Mouse (Mus musculus) B cell, adult 2 months (primary cell): ENCODE data around the gene Amotl1.

Source experiments
- DNase-seq, 2 experiments: peaks; one replicate each; pipeline ENCODE4 v3.0.0; 2022

Gene Amotl1

DNA sequence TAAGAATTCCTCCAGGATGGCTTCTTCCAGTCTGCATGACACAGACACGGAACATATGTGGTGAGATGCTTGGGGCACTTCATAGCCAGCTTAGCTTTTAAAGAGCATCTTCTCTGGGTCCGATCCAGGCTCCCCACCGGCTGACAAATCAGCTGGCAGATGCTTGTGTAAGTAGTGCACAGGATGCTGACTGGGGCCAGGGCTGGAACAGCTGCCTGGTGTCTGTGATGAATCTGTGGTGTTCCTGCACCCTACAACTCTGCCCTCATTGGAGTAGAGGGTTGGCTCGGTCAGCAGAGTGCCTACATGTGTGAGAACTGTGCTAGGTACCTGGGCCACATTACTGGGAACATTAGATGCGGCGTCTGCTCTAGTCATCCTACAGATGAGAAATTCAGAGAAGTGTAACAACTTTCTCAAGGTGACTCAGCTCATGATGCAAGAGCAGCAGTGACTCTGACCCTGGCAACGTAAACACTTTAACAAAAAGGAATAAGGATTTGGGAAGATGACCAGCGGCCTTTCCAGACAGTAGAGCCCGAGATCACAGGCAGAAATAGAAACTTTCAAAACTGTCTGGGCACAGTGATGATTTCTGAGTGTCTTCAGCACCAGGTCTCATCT, 109.9 kb downstream of the Amotl1 start:
- no peak for DNase-seq

DNA sequence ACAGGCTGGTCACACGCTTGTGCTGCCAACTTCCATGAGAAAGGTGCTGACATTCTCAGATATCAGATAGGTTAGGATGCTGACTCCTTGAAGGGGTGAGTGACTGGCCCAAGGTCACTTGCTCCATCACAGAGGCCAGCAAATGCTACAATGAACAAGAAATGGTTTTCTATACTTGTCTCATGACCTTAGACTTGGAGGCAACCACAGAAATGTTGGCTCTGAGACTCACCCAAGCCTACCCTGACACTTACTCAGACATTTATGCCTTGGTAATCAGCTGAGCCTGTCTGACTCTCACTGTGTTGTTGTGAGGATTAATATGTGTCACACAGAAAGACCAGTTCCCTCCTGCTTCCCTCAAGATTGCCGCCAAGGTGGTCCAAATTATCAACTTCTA, 111.2 kb downstream of the Amotl1 start:
- no peak for DNase-seq

DNA sequence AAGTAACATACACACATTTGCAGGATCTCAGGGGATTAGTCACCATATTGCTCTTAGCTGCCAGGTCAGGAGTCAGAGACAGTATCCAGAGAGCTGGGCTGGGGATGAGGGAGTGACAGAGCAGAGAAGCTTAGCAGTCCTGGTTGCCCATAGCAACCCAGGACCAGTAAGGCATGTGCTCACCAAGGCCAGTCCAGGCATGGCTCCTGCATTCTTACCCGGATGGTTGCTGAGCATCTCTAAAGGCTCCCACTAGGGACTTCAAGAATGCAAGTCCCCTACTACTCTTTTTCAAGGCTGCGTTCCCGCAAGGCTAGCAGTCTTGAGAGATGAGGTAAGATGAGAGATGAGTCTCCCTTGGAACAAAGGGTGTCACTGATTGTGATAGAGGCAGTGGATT, 112.6 kb downstream of the Amotl1 start:
- DNase-seq = no peak

DNA sequence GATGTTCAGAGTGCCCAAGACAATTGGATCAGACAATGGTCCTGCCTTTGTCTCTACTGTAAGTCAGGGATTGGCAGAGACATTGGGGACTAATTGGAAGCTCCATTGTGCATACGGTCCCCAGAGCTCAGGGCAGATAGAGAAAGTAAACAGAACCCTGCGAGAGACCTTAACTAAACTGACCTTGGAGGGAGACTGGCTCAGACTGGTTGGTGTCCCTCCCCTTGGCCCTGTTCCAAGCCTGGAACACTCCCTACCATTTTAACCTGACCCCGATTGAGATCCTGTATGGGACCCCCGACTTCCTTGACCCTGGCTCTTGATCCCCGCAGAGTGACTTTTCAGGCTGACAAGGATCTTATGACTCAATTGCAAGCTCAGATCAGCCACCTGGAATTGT, 114.9 kb downstream of the Amotl1 start:
- DNase-seq = no peak

DNA sequence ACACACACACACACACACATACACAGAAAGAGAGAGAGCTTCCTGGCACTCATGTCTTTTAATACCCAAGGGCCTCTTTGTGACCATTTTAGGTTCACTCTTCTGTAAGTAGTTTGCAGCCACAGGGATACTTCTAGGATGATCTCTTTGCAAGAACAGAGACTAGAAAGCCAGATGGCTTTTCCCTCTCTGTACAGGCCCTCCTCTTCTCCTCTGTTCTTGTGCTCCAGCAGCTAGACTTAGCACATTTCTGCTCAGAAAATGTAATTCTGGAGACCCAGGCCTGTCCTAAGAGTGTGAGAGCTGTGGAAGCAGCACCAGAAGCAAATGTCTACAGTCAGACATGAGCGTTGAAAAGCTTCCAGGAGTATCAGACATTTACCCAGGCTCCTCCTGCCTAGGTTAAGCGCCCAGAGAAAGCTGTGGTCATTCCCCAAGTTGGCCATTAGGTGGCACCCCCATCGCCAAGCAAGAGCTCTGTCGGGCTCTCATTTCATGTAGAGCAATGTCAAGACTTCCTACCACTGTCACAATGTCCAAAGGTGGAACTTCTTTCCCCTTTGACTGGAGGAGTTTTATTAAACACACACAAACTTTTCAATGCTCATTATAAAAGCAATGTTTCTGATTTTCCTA, 121.3 kb downstream of the Amotl1 start:
- DNase-seq = peak; percentile 69 to 70

DNA sequence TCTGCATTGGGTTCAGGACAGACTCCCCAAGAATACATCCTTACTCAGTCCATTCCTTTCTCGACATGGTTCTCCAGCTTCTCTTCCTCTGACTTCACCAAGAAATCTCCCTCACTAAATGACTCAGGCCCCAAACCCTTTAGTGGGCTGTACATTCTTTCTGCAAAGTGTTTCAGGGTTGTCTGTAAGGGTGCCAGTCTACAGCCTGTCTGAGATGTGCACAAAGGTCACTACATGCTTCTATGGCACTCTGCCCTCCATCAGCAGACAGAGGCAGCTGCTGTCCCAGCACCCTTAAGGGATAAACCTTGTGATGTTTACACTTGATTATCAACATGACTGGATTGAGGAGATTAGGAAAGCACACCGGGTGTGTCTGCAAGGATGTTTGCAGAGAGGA, 123.2 kb downstream of the Amotl1 start:
- no peak for DNase-seq

DNA sequence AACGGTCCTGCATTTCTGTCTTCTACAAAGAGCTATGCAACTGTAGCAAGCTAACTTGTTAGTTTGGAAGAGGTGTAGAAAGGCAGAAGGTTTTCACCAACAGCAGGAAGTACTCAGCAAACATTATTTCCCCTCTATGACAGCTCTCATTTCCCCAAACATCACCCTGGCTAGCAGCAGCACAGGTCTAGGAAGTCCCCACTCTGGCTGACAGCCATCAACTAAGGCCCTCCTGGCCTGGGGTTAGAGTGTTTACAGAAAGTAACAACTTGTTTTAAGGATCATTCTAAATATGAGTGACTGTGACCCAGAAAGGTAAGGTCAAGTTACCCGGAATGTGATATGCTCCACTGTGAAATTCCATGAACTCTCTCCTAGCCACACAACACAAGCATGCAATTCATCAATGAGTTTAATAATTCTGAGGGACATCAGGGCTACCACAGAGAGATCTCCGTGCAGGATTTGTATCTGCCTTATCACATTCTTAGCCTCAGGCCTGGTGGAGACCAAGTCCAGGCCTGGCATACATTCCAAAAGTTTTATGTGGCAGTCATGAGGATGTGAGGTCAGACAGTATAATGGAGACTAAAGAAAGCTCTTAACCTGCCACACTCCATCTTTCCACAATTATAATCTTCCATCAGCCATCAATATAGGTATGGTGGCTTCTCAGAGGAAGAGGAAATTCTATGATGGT, 123.7 kb downstream of the Amotl1 start:
- no peak for DNase-seq

DNA sequence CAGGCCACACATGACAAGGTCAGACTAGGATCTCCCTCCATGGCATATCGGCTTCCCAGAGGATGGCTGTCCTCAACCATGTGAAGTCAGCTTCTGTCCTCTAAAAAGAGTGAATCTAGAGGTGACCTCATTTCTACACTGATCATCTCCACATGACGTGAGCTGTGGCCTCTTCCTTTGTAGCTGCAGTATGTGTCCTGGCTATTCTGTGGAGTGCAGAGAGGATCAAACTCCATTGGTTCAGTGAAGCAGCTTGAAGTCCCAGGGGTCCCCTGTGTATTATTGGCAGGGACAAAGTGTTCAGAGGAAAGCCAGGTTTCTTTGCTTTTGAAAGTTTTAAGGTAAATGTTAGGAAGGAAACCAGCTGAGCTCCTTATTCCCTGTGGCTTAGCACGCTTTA, 126.8 kb downstream of the Amotl1 start:
- no peak for DNase-seq

DNA sequence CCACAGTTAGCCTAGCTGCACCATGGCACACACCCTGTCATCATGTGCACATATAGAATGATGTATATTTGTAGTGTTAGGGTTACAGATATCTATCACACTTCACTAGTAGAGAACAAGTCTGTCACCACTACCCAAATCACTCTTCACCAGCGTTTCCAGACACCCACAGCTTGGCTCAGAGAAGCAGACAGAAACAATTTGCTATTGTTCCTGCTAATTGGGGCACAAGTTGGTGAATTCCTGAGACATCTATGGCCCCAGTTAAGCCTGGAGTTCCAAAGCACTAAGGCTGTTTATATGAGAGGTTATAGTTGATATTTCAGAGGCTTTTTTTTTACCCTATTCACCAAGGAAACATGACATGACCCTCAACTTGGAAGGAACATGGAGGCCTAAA, 127.6 kb downstream of the Amotl1 start:
- DNase-seq = no peak

DNA sequence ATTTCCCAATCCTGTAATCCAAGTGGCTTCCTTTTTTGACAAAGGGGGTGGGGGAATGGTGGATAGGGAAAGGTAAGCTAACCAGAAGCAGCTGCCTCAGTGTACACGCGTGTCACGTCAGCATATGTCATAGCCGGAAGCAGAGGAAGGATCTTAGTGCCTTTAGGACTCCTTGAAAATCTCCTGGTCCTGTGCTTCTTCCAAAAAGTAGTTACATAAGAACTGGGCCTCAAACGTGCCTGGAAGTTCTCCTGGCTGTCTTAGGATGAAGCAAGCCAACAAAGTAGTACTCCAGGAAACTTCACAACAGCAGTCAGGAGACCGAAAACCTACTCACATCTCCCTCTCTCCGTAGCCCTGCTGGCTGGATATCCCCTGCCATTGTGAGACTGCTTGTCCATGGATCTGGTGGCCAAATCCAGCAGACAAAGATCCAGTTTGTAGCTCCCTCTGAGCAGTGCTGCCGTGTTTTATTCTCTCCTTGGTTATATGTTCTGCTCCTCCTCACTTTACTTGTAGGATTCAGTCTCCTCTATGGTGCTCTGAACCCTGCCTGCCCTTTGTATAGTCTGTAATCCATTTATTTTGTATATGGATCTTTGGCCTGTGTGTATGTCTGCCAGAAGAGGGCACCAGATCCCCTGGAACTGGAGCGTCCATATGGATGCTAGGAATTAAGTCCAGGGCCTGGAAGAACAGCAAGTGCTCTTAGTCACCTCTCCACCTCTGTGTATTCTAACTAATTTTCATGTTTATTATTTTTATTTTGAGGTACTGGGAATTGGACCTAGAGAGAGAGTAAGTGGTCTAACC, 132.0 kb downstream of the Amotl1 start:
- DNase-seq = no peak

DNA sequence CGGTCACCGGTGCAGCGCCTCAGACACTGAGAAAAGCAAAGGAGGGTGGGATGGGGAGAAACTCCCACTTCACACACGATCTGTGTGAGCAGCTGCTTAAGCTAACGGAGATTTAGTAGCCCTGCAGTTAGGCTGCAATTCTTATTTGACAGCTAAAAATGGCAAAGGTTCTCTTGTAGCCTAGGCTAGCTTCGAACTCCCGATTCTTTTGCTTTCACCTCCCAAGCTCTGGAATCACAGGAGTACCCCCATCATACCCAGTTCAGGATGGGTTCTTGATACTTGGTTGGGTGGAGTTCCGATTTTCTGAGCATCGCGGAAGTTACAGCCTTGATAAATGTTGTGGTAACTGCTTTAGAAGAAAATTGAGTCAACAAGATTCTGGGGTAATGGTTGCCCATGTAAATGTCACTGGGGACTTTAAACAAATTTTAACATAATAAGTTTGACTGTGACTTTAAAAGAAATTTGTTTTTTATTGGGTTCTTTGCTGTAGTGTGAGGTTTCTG, 143.9 kb downstream of the Amotl1 start:
- no peak for DNase-seq

DNA sequence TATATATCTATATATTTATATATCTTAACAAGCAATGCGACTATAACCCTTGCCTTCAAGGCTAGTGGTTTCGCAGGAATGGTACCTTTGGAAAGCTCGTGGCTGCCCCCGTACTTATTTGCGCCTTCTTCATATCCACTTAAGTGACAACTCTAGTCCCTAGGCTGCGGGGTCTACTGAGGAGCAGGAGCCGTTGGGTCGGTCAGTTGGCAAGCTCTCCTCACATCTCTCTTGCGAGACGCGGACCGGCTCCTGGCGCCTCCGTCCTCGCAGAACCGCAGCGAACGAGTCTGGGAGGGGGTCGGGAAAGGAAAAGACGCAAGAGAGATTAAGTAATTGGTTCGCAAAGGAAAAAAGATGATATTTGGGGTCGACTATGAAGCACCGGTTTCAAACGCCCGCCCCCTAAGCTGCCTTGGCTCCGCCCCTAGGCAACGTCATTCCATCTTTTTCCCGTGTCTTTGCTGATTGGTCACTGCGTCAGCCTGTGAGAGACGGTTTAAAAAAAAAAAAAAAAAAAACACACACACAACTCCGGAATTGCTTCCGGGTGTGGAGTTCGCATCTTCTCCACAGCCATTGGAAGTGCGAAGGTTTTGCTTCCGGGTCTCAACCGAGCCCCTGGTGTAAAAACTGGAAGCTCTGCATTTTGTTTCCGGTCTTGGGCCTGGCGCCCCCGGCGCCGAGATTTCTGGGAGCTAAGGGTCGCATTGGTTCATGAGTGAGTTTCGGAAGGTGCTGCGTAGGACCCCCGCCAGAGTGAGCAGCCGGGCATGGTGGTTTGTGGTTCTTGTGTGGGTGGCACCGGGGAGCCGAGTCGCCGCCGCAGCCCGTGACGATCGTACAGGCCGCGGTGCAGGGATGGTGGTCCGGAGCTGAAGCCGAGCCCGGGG, 144.6 kb downstream of the Amotl1 start, which contains the start of the genes Kdm4d and Cwc15:
TSS of gene Kdm4d (minus strand) at position 460 of the 893 bp plus-strand sequence.
TSS of gene Cwc15 (plus strand) at position 595 of the 893 bp plus-strand sequence.
- peak; percentile 96 to 97 for DNase-seq

DNA sequence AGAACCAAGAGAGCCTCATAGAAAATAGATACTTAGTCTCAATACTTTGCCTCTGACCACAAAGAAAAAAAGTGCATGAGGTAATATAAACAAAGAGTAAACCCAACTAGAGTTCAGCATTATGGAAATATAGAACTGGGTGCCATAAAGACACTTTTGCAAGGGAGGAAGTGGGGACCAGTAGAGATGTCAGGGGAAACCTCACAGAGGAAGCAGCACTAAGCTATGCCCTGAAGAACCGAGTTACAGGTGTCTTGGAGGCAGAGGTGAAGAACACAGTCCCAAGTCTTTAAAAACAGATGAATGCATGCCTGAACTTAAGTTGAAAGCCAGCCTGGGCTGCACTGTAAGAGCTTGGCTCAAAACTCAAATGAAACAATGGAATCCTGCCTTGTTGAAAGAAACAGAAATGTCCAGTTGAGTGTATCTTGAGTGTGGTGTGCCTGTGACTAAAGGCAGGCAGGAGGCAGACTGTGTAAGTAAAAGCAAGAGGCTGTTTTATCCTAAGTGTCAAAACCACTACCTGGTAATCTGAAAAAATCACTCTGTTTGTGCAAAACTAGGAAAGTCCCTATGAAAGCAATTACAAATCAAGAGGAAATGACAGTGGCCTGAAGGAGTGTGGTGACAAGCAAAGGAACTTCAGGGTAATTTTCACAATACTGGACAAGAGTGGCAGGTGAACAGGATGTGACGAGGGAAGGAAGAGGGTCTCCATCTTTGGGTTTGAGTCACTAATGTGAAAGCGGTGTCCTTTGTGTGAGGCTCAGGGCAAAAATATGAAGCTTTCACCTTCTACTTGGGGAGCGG, 145.8 kb downstream of the Amotl1 start:
- DNase-seq = peak; percentile 31 to 34
